Mouse (Mus musculus) cerebellum, adult 11-12 months (tissue): ENCODE measurements at regions not wholly inside any gene's neighbourhood (a gene's known extent, or its start where the extent isn't known, plus 50 kb on each side); places are given as distances from the start of the nearest gene placed in this dataset.

Experiments used
- DNase-seq: peaks from one replicate; pipeline ENCODE4 v3.0.0; 2022

DNA sequence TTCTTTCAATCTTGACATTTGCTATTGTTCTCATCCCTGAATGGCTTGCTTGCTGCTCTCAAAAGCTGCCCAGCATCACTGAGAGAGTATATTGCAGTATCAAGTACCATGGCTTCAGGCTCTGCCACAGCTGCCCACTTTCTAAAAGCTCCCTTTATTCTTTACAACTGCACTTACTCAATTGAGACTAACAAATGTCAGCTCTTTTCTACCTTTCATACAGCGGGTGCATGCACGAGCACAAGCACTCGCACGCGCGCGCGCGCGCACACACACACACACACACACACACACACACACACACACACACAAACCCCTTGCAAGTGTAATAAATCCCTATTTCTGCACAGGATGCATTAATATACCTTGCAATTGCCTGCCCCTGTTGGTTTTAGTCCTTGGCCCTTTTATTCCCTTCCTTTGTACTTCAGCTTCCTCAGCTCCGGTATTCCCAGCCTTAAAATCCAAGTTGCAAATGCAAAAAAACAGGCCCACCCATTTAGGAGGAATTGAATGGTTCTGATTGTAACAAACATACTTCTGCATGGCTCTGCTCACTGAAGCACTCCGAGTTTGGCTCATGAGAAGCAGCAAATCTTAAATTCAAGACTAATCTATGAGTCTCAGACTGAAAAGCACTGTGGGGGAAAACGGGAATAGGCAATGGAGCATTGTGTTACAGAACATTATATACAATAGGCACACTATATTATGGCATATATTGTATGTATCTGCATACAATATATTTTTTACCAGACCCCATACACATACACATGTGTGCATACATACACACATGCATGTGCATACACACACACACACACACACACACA, 447.7 kb upstream of the Btbd3 start:
- no peak for DNase-seq

DNA sequence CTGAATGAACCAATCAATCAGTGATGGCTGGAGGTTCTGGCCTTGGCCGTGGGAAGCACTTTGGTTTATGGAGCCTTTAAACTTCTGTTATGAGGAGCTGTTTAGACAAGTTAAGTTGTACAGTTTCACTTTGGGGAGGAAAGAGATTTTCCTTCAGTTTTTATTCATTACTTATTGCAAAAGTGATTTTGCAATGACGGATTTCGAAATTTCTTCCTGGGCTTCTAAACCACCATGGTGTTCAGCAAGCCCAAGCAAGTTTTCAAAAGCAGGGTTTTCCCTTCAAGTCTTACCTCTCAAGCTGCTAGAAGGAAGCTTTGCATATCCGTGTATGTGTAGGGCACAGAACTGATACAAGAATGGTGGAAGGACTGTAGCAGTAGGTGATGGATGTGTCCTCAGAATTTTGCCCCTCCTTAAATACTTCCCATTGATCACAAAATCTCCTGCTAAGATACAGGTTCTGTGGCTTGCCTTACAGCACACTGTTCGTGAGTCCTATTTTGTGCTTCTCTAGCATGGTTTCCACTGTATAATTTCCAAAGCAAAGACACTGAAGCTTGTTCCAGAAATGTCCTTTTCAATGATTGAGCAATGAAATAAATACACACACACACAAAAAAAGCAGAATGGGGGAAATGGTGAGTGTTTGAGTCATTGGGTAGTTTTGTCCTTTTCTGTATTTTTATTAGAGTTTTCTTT, 448.6 kb upstream of the Btbd3 start:
- DNase-seq = no peak

DNA sequence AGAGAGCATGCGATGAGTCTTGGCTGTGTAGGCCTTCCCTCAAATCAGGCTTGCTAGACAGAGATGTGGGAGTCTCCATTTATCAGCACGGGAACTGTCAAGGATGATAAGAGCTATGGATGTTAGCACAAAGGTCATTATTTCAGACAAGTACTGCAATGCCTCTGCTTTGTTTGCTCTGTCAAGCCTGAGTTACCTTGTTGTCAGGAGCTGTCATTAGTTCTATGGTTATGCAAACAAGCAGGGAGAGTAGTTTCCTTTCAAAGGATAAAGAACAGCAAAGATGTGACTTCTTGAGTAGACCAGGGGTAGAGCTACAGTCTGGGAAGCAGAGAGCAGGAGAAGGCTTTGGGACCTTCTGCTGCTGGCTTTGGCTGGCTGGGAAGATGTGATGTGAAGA, 461.5 kb upstream of the Btbd3 start:
- DNase-seq = no peak

DNA sequence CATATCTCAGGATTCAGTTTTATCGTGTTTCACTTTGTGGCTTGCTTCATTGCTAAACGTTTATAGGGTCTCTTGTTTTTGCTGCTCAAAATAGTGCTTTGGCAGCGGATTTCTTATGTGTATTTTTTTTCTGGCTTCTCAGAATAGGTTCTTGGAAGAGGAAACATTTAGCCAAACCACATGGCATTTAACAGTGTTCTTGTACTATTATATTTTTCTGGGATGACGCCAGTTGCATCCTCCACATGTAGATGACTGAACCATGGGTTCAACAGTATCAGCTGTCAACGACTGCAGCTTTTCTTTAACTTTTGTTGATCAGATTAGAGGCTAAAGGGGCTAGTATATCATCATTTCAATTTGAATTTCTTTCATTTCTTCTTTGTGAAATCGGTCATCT, 472.3 kb upstream of the Btbd3 start:
- no peak for DNase-seq

DNA sequence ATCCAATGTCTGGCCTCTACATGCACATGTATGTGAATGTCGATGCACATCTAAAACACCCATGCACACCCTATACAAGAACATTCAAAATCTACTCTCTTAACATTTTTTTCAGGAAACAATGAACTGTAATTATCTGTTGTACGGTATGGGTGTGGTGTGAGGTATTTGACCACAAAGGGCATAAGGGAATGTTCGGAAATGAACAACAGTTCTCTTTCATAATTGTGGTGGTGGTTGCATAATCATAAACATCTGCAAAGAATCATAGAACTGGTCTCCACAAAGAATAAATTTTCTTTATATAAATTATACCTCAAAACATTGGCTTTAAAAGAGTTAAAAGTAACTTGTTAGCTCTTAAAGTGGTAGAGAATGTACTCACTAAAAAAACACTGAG, 478.9 kb upstream of the Btbd3 start:
- DNase-seq = no peak

DNA sequence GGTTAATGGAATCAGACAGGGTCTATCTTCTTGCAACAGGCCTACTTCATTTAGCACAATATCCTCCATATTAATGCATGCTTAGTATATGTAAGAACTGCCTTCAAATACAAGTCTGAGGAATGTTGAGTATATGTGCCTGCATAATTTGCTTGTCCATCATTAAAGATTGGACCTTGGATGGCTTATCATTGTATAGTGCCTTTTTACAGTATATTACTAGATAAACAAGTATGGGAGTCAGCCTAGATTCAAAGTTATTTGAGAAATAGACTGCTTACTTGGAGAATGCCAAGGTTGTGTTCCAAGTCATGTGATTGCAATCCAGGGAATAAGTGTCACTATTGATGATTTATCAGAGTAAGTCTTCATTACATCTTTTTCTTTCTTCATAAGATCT, 491.6 kb upstream of the Btbd3 start:
- DNase-seq = no peak

GRCm38 (mm10) chr2:137759455-137759854, 496.9 kb upstream of the Btbd3 start:
- DNase-seq = no peak

DNA sequence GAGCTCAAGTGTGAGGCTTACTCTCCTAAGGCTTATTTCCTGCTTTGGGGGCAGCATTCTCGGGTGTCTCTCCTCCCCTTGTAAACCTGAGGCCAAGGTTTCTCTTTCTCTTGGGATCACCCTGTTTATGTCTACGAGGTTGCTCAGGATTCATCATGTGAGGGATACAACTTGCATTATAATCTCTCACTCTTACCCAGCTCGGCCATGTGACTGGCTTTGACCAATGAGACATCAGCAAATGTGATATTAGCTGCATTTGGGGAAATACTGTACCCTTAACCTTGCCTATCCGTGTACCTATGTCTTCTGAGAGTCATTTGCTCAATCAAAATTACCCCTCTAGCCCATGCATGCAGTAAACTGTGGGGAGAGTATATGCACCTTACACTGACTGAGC, 498.0 kb upstream of the Btbd3 start:
- DNase-seq = no peak

- no peak for DNase-seq
Observed at GRCm38 (mm10) chr2:137757231-137758212, 498.8 kb upstream of the Btbd3 start.

- no peak for DNase-seq
Observed at GRCm38 (mm10) chr2:137756220-137756619, 500.1 kb upstream of the Btbd3 start.

GRCm38 (mm10) chr2:137754481-137754880, 501.9 kb upstream of the Btbd3 start:
- no peak for DNase-seq

DNA sequence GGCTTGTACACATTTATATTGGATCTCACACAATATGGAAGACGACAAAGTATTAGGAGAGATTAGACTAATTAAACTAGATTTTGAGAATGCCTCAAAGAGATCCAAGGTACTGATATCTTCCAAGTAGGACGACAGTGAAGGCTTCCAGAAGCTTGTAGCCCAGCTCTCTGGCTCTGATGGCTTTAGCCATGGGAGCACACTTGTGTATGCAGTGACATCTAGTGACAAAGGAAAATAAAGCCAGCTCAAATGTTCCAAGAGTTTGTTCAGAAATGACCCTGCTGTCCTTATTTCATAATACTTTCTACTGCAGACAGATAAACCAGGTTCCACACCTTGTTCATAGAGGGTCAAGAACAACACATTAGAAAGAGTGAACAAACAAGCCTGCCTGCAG, 524.0 kb upstream of the Btbd3 start:
- DNase-seq = peak; percentile 12

DNA sequence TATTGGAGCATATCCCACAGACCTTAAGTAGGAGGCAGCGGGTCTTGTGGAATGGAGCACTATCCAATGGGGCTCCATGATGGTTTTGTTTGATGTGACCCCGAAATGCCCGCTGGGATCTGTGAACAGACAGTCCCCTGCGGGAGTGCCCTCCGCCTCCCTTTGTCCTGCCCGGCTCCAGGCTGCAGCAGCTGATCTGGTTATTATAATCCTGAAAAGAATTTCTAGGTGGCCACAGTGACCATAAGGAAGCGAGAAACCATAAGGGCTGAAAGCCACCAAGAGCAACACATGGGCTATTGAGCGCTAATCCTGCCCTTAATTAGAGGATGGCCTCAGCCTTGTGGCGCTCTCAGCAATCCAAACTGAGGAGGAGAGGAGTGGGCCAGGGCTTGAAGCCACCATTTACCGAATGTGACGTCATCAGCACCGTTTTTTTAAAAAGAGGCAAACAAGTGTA, 525.9 kb upstream of the Btbd3 start:
- DNase-seq = peak; percentile 12

- peak; percentile 65 for DNase-seq
Observed at GRCm38 (mm10) chr2:137729871-137730270, 526.5 kb upstream of the Btbd3 start.

- DNase-seq = no peak
Observed at GRCm38 (mm10) chr2:137729207-137729606, 527.2 kb upstream of the Btbd3 start.

- no peak for DNase-seq
Observed at GRCm38 (mm10) chr2:137723651-137724050, 532.7 kb upstream of the Btbd3 start.

DNA sequence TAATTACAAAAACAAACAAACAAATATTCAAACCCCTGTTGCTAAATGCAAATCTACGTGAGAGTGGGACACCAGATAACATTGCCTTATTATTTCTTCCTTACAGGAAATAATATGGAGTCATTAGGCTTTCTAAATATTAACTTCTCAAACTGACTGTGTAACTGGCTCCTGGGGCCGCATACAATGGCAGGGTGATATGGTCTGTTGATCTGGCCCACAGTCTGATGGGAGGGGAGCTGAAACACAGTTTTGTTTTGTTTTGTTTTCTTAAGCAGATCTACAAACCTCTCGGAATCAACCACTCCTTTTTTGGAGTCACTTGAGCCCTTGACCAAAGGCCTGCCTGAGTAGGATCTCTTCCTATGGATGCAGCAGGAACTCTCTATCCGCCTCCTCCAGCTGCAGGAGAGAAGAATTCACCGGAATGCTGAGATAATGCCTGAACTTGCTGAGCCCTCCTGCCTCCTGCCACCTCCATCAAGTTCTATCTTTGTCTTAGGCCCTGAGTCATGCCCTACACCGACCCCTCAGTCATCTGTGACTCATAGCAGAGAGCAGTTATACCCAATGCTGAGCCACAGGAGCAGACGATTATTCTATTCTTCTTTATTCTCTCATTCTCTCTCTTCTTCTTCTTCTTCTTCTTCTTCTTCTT, 534.5 kb upstream of the Btbd3 start:
- DNase-seq = no peak

DNA sequence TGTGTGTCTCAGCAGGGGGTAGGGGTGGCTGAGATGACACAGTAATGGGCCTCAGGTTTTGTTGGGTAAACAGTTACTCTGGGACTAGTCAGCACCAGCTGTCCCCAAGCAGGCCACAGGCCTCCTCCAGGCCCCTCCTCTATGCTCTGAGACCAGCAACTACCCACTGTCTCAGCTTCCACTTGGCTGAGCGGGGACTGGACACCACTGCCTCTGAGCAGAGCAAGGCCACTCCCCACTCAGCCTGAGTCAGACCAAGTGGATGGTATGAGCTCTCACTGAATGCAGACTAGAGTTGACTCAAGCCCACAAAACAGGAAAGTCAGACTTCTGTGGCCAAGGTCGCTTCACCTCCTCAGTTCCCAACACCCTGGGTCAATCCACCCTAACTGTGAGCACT, 540.5 kb upstream of the Btbd3 start:
- no peak for DNase-seq

DNA sequence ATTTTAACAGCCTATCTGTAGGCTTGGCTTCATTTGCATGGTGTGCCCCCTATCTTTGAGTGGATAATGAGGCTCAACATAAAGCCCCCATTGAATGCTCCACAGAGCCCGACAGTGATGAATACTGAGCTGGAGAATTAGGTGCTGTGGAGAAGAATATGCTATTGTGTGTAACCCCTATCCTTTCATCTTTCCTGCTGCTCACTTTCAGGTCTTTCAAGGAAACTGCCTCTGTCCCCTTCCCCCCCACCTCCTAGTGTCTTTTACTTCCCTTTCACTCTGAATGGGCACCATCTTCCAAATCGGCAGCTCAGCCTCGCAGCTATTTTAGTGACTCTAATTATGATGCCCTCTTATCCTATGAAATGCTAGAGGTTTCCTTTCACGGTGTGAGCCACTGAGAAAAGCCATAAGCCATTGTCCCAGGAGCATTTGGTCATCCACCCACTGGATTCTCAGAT, 549.8 kb upstream of the Btbd3 start:
- DNase-seq = no peak

DNA sequence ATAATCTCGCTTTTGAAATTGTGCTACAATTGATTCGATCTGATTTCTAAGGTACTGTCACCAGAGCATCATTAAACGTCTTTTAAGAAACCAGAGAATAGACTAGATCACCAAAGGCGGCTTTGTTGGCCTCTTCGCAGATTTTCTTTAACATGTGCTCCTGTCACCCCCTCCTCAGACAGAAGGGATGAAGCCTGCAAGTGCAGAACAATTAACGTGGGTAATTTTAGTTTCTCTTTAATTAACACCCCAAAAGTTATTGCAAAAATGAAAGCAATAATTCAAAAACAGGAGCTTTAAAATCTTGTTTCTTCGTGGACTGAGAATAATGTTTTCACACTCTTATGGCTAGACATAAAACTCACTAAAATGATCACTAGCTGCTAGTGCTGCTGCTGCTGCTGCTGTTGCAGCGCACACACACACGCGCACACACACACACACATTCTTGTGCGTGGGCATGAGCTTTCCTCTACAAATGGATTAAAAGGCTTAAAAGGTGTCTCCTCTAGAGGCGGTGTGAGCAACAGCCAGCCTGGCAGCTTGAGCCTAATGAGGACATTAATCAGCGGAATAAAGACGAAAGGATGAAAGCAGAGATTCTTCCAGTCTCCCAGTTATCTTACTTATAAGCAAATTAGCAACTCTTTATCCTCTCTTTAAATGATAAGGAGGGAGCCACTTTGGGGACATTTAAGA, 550.5 kb upstream of the Btbd3 start:
- DNase-seq = no peak

GRCm38 (mm10) chr2:137704948-137705723, 551.2 kb upstream of the Btbd3 start:
- DNase-seq = no peak
